Mouse (Mus musculus): ENCODE data around the gene Sdhaf4.

Sdhaf4 gene

DNA sequence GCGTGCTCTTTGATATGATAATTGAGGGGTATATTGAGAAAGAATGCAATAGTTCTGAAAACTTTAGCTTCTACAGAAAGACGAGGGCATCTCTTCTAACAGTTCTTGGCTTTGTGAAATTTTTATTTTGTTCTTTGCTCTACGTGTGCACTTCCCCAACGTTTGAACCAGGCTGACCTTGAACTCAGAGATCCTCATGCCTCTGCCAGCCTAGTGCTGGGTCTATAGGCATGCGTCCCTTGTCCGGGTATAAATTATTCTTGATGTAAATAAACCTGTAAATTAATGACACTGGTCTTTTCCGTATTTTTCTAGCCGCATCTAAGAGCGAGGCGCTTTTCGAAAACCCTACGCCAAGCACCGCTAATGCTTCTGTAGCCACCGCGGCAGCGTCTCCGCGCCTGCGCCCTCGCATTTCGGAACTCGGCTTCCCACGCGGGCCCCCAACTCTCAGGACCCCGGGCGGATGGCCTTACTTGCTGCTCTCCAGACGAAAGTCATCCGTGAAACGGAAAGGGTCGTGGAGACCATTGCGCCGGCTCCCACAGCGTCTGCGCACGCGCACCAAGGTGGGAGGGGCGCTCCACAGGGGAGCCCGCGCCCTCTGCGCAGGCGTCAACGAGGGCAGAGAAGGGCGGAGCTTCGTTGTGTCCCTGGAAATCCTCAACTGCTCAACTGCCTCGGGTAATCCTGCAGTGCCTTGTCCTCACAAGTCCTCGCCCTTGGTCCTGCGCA is at the start of gene Sdhaf4:
Sdhaf4 (minus strand) TSS at position 587 of the 735 bp plus-strand sequence.
- peak; percentile 93 for DNase-seq (ENCODE audit: low read depth, low spot score)

- no peak for DNase-seq (ENCODE audit: low read depth, low spot score)
These were observed 41.5 kb upstream of the Sdhaf4 start for GRCm38 (mm10) chr1:24046730-24047510.

DNA sequence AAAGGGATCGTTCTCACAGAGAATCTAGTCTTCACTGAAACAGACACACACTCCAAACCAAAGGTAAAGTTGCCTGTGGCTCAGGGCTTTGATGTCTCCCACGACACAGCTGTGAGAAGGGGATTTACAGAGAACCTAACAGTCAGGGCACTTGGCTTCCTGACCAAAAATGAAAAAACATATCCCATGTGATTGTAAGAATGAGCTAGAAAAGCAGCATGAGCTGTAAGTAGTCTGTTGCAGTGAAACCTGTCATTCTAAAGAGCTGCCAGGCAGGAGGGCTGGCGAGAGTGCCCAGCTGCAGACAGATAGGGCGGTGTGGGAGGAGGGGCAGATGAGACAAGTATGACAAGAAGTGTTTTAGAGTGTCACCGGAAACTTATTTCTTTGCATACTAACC is 40.2 kb upstream of the Sdhaf4 start:
- no peak for DNase-seq (ENCODE audit: low read depth, low spot score)

- peak; percentile 41 for DNase-seq (ENCODE audit: low read depth, low spot score)
These were observed 37.6 kb upstream of the Sdhaf4 start for GRCm38 (mm10) chr1:24043007-24043406.

- no peak for DNase-seq (ENCODE audit: low read depth, low spot score)
These were observed 28.4 kb upstream of the Sdhaf4 start for GRCm38 (mm10) chr1:24033759-24034423.

DNA sequence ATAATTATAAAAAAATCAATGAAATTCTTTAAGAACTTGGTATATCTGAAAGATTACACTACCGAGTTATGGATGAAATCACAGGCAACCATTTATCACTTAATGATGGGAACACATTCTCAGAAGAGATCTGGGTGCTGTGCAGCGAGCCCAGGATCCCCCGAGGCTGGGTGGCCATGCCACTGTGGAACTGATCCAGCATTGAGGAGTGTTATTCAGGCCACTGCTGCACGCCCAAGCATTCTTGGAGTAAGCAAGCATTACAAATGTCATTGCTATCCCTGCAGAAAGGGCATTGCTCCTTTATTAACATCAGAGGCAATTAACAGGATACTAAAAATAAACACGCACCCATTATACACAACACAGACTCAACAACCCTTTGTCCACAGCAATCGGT is 5.4 kb upstream of the Sdhaf4 start:
- DNase-seq (ENCODE audit: low read depth, low spot score), result no peak

DNA sequence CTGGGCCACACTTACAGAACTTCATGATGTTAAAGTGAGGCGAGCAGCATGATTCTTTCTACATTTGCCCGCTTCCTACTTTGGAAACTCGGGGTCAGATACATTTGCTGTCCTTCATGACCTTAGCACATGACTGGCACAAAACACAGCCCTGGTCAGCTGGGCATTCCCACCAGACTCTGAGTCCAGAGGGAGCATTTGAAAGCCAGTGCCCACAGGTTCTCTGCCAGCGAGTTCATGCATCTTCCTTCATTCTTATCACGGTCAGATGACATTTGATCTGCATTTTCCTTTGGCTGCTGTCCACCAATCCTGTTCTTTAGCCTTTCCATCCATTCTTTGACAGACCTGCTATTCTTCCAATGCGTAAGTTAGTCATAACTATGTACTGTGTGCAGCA is 4.6 kb upstream of the Sdhaf4 start:
- DNase-seq (ENCODE audit: low read depth, low spot score), result no peak

DNA sequence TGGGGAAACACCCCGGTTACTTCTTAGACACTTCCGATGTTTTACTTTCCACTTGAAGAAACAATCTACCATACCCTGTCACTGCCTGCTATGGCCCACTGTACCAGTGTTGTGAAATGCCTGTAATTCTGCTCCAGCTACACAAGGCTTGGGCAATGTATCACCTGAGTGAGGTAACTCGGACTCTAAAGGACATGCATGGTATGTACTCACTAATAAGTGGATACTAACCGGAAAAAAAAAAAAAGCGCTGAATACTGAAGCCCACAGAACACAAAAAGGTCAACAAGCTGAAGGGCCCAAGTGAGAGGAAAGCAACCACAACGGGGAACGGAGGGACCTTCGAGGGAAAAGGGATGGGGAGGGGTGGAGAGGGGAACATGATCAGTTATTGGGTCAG is 2.2 kb upstream of the Sdhaf4 start:
- no peak for DNase-seq (ENCODE audit: low read depth, low spot score)

DNA sequence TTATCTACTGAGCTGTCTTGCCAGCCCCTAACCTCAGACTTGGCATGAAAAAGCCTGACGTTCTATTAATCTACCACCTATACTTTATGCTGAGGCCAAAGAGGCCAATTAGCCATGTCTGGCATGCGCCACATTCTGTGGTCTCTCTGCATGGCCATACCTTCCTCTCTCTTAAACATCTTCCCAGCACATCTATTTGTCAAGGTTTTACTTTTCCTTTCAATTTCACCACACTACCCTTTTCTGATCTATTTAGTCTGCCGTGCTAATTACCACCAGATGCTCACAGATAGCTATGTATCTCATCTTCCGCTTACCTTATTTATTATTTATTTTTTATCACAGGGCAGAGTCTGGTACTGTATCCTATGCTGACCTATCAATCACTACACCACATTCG is 6.1 kb downstream of the Sdhaf4 start:
- DNase-seq (ENCODE audit: low read depth, low spot score), result no peak

- DNase-seq (ENCODE audit: low read depth, low spot score), result no peak
These were observed 6.6 kb downstream of the Sdhaf4 start for GRCm38 (mm10) chr1:23998866-23999265.

DNA sequence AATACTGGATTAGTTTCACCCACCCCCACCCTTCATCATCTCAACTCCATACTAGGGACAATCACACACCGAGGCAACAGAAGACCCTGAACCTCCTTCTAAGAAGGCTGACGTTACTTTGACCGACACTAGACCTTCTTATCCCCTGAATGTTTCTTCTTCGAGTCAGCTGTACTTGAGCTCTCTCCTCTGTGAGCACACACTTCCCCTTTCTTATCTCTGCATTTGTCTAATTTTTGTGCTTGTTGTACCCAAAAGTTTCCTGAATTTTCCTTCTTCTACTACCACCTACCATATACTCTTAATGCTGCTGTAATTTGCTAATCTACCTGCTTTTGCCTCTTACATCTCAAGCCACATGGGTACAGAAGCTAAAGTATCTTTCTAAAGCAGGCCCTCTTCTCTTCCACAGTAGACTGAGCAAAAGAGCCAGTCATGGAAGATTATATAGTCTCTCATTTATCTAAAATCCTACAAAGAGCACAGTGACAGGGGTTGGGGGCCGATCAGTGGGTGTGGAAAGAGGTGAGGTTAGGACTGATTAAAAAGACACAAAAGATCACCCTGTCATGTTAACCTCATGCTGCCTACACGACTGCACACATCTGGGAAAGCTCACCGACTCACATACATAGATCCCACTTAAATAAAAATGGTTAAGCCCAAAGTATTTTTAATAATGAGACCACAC is 7.2 kb downstream of the Sdhaf4 start:
- DNase-seq (ENCODE audit: low read depth, low spot score), result no peak

DNA sequence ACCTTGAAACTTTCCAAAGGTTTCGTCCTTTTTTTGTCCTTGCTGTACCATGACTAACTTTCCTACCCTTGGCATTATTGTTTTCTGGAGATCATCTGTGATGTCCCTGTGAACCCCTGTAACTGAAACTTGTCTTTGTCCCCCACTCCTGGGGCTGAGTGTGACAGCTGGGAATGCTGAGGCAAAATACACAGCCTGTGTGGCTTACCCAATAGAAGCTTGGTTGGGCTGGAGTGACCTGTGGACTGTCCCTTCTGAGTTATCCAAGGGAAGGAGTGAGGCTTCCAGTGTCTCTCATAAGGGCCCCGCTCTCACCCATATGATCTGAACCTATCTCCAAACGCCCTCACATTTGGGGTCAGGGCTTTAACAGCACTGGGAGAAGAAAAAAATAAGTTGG is 8.0 kb downstream of the Sdhaf4 start:
- no peak for DNase-seq (ENCODE audit: low read depth, low spot score)

GRCm38 (mm10) chr1:23995420-23995819 is 10.0 kb downstream of the Sdhaf4 start:
- DNase-seq (ENCODE audit: low read depth, low spot score), result peak; percentile 56

GRCm38 (mm10) chr1:23983118-23983517 is 22.3 kb downstream of the Sdhaf4 start:
- no peak for DNase-seq (ENCODE audit: low read depth, low spot score)

GRCm38 (mm10) chr1:23978281-23978680 is 27.2 kb downstream of the Sdhaf4 start:
- DNase-seq (ENCODE audit: low read depth, low spot score), result no peak

- peak; percentile 55 for DNase-seq (ENCODE audit: low read depth, low spot score)
These were observed 34.3 kb downstream of the Sdhaf4 start for GRCm38 (mm10) chr1:23971159-23971558.

DNA sequence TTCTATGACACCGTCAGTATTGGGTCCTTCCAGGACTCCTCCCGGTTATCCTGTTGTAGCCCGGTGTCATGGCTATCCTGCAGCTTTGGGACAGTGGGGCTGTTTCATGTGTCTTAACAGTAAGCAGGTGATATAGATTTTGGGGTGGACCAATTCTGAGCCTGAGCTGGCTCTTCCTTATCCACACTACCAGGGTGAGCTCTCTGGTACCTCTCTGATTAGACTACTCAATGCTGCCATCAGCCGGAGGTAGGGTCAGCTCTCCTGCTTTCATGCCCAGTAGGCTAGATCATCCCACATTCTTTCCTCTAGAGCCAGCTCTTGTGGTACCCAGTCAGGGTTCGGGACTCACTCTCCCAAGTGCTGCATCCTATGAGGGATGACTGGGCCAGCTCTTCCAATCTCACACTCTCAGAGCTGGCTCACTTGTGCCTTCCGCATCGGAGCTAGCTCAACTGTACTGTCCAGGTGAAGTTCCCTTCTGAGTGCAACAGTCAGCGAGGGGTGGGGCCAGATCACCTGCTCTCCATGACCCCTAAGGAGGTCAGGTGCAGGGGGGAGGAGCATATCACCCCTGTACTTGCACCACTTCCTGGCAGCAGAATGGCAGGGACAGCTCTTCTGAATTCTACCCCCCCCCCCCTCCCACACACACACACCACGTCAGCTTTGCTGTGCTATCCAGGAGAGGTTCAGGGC is 37.3 kb downstream of the Sdhaf4 start:
- DNase-seq (ENCODE audit: low read depth, low spot score), result peak; percentile 50

DNA sequence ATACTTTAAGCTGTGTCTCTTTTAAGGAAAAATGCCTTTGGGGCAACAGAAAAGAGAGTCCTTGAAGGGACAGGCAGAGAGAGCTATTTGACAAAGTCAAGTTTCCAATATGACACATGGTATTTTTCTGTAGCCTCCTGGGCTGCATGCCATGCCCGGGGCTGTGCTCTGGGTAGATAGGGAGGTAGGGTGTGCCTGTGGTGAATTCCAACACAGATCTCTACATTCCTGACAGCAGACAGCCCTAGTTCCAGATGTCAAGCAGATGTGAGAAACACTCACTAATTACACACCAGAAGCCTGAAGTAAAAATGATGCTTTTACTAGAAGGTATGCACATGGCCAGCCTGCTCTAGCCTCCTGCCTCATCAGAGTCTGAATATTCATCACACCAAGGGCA is 39.2 kb downstream of the Sdhaf4 start:
- DNase-seq (ENCODE audit: low read depth, low spot score), result no peak

GRCm38 (mm10) chr1:23959415-23959732 is 46.1 kb downstream of the Sdhaf4 start:
- peak; percentile 45 for DNase-seq (ENCODE audit: low read depth, low spot score)

DNA sequence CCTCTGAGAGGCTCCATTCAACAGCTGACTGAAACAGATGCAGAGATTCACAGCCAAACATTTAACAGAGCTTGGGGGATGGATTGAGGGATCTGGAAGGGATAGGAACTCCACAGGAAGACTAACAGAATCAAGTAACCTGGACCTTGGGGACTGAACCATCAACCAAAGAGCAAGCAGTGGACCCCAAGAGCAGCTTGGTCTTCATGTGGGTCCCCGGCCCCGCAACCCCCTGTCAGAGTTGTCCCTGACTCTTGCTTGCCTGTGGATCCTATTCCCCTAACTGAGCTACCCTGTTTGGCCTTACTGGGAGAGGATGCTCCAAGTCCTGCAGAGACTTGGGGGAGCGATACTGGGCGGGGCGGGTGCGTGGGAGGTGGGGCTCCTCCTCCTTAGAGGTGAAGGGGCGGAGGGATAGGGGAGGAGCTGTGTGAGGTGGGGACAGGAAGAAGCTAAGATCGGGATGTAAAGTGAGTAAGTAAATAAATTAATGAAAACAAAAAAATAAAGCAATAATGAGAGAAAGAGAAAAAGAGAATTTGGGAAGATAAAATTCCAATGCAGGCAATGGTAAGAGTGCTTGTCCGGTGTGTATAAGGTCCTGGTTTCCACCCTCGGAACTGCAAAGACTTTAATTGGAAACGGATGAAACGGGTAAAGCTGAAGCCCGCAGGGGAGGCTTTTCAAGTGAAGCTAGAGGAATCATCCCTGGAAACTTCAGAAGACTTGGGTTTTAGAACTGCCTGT is 46.6 kb downstream of the Sdhaf4 start:
- peak; percentile 65 for DNase-seq (ENCODE audit: low read depth, low spot score)

DNA sequence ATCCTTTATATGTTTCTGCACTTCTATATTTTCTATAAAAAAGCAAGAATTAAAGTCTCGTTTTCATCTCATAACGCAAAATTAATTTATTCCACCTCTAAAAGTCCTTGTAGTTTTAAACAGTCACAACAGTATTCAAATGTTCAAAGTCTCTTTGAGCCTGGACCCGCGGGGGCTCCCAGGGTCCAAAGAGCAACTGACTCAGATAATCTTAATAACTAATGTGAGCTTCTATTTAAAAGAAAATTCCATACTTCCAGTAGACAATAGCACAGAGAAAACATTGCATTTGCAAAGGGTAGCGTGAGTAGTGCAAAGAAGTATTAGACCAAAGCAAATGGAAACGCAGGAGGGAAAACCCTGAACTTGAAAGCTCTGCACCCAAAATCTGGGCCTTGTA is 47.4 kb downstream of the Sdhaf4 start:
- no peak for DNase-seq (ENCODE audit: low read depth, low spot score)
